Mouse (Mus musculus) olfactory bulb, adult 2 months (tissue): ENCODE data around the gene Slc39a11.

Source experiments
- CTCF ChIP-seq: fragments of 200-500 bp; IDR thresholded peaks from 2 replicates; pipeline ENCODE4 v1.5.1; 2012; ENCODE audit warnings: low read depth, mild to moderate bottlenecking, low read length, moderate library complexity; ENCODE audit not compliant: insufficient read depth
- POLR2A ChIP-seq: fragments of 200-500 bp; IDR thresholded peaks from 2 replicates; pipeline ENCODE4 v1.6.1; 2012; ENCODE audit warnings: mild to moderate bottlenecking, low read depth, low read length, moderate library complexity; ENCODE audit not compliant: insufficient read depth

- TF ChIP-seq CTCF (no peak), POLR2A (no peak)
Observed at GRCm38 (mm10) chr11:113262062-113262461, 387.8 kb downstream of the Slc39a11 start.
